Mouse (Mus musculus) megakaryocyte, embryonic 14.5 days (primary cell): ENCODE results near the gene BC107364.

Experiments
- FLI1 ChIP-seq: IDR thresholded peaks from 2 replicates; pipeline ENCODE4 v1.6.1; 2012; ENCODE audit warnings: low read length, inconsistent platforms, mixed read lengths
- GATA1 ChIP-seq: IDR thresholded peaks from 3 replicates; pipeline ENCODE4 v1.6.1; 2012; ENCODE audit warnings: mixed read lengths, low read length, inconsistent platforms, borderline replicate concordance

- TF ChIP-seq GATA1, result no peak
- no peak for TF ChIP-seq FLI1
Observed at GRCm38 (mm10) chr3:96410966-96411365, 41.1 kb downstream of the BC107364 start.
